Mouse (Mus musculus) E14TG2a.4 (cell line): Measurements from ENCODE around the gene Lrrc8d.

Experiments
- CTCF ChIP-seq: conservative IDR thresholded peaks from 2 replicates; pipeline ENCODE4 v1.5.1; 2014; ENCODE audit warnings: low read length
- POU5F1 ChIP-seq: IDR thresholded peaks from 2 replicates; pipeline ENCODE4 v1.6.1; 2014; ENCODE audit warnings: low read length, borderline replicate concordance

DNA sequence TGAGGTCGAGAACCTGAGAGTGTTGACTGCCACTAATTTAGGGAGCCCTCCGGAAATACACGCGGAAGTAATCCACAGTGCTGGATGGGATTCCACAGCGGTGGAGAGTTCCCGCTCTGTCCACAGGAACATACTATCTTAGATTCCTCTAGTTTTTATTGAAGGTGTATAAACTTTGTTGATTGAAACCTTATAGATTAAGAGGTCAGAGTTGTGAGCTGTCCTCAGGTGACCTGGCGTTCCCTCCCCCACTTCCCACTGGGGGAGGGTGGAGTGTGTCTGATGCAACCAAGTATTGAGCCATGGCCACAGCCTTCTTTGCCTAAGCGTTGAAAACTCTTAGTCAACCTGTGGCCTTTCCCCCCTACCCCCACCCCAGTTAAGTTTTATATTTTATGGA, 2.1 kb downstream of the Lrrc8d start:
- TF ChIP-seq CTCF (no peak), POU5F1 (no peak)
